Mouse (Mus musculus): ENCODE results near the gene Slc22a14. TPM values are rescaled to one million over a fixed set of nuclear protein-coding genes. Genes with fewer than 3 reads are reported as not detected.

Slc22a14 gene
- polyA plus RNA-seq, 1 experiment, result 379 TPM

DNA sequence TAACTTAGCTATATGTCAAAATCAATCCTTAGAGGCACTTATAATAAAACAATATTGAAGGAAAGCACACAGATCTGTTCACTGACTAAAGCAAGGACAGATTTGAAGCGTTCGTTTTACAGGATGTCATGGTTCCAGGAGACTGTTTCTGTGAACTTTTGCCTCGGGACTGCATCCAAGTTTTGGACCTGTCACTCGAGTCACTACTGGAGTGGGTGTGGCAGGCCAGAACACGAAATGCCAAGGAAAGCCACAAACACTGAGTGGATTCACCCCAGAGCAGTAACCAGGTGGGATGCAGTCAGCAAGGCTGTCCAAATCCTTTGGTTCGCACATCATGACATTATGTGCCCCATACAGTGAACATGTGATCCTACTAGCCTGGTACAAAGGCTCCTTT, 150.8 kb downstream of the Slc22a14 start:
- Histone ChIP-seq H3K27me3 (ENCODE audit: control insufficient read depth, insufficient read depth, low read length) (no peaks in the 10 kb centered on the region), H3K4me3 (ENCODE audit: control insufficient read depth, low read depth, low read length) (no peak overlapping the region)
- TF ChIP-seq CTCF (IDR thresholded peaks at IDR 0.05; ENCODE audit: control insufficient read depth, insufficient read depth, insufficient replicate concordance, low read depth, low read length) (no peak), POLR2A (IDR thresholded peaks at IDR 0.05; ENCODE audit: control insufficient read depth, low read depth, low read length) (no peak)

GRCm38 (mm10) chr9:119212996-119213395, 152.4 kb downstream of the Slc22a14 start:
- H3K36me3 ChIP-seq (ENCODE audit: control insufficient read depth, insufficient read depth, low read length), result no peaks in the 10 kb centered on the region
- no peaks in the 10 kb centered on the region for H3K27me3 ChIP-seq (ENCODE audit: control insufficient read depth, insufficient read depth, low read length)
- H3K27ac ChIP-seq (ENCODE audit: control insufficient read depth, insufficient read depth, low read depth, low read length), result no peak overlapping the region
- no peaks in the 10 kb centered on the region for H3K4me1 ChIP-seq (ENCODE audit: control insufficient read depth, insufficient read depth, low read length)
- H3K4me3 ChIP-seq (ENCODE audit: control insufficient read depth, low read depth, low read length), result no peak overlapping the region
- no peak for TF ChIP-seq POLR2A (IDR thresholded peaks at IDR 0.05; ENCODE audit: control insufficient read depth, low read depth, low read length)
- TF ChIP-seq CTCF (IDR thresholded peaks at IDR 0.05; ENCODE audit: control insufficient read depth, insufficient read depth, insufficient replicate concordance, low read depth, low read length), result no peak

More for the DNA sequence above, 150.8 kb downstream of the Slc22a14 start:
- no peak overlapping the region for H3K27ac ChIP-seq (ENCODE audit: control insufficient read depth, insufficient read depth, low read depth, low read length)
- no peaks in the 10 kb centered on the region for H3K4me1 ChIP-seq (ENCODE audit: control insufficient read depth, insufficient read depth, low read length)
- no peaks in the 10 kb centered on the region for H3K36me3 ChIP-seq (ENCODE audit: control insufficient read depth, insufficient read depth, low read length)

DNA sequence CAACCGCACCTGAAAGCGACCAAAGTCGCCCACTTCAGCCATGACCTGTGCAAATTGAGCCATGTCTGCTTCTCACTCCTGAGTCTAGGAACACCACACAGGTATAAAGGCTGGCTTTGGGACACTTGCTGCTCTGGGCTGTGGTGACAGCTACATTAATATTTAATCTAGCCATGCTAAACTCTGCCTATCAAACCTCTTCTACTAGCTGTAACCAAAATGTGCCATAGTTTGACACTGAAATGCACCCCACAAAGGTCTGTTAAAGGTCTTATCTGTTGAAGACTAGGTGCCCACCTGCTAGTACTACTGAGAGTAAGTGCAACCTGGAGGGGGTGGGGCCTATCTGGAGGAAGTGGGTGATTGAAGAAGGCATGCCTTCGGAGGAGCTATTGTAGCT, 156.4 kb downstream of the Slc22a14 start, which contains the start of gene Slc22a13:
TSS of gene Slc22a13 (minus strand) at position 101 of the 400 bp plus-strand sequence.
- no peaks in the 10 kb centered on the region for H3K27me3 ChIP-seq (ENCODE audit: control insufficient read depth, insufficient read depth, low read length)
- H3K27ac ChIP-seq (ENCODE audit: control insufficient read depth, insufficient read depth, low read depth, low read length), result no peak within 1 kb of the TSS
- no peaks in the 10 kb centered on the region for H3K4me1 ChIP-seq (ENCODE audit: control insufficient read depth, insufficient read depth, low read length)
- no peaks in the 10 kb centered on the region for H3K36me3 ChIP-seq (ENCODE audit: control insufficient read depth, insufficient read depth, low read length)
- no peak for TF ChIP-seq CTCF (IDR thresholded peaks at IDR 0.05; ENCODE audit: control insufficient read depth, insufficient read depth, insufficient replicate concordance, low read depth, low read length)
- TF ChIP-seq POLR2A (IDR thresholded peaks at IDR 0.05; ENCODE audit: control insufficient read depth, low read depth, low read length), result no peak
- H3K4me3 ChIP-seq (ENCODE audit: control insufficient read depth, low read depth, low read length), result no peak within 1 kb of the TSS

GRCm38 (mm10) chr9:119207113-119207512, 158.2 kb downstream of the Slc22a14 start:
- Histone ChIP-seq H3K4me3 (ENCODE audit: control insufficient read depth, low read depth, low read length) (no peak overlapping the region), H3K27ac (ENCODE audit: control insufficient read depth, insufficient read depth, low read depth, low read length) (no peak overlapping the region), H3K36me3 (ENCODE audit: control insufficient read depth, insufficient read depth, low read length) (no peaks in the 10 kb centered on the region), H3K4me1 (ENCODE audit: control insufficient read depth, insufficient read depth, low read length) (no peaks in the 10 kb centered on the region), H3K27me3 (ENCODE audit: control insufficient read depth, insufficient read depth, low read length) (no peaks in the 10 kb centered on the region)
- no peak for TF ChIP-seq CTCF (IDR thresholded peaks at IDR 0.05; ENCODE audit: control insufficient read depth, insufficient read depth, insufficient replicate concordance, low read depth, low read length)

GRCm38 (mm10) chr9:119206666-119207065, 158.7 kb downstream of the Slc22a14 start:
- Histone ChIP-seq H3K36me3 (ENCODE audit: control insufficient read depth, insufficient read depth, low read length) (no peaks in the 10 kb centered on the region), H3K4me3 (ENCODE audit: control insufficient read depth, low read depth, low read length) (no peak overlapping the region), H3K27ac (ENCODE audit: control insufficient read depth, insufficient read depth, low read depth, low read length) (no peak overlapping the region), H3K27me3 (ENCODE audit: control insufficient read depth, insufficient read depth, low read length) (no peaks in the 10 kb centered on the region), H3K4me1 (ENCODE audit: control insufficient read depth, insufficient read depth, low read length) (no peaks in the 10 kb centered on the region)
- TF ChIP-seq CTCF (IDR thresholded peaks at IDR 0.05; ENCODE audit: control insufficient read depth, insufficient read depth, insufficient replicate concordance, low read depth, low read length) (no peak), POLR2A (IDR thresholded peaks at IDR 0.05; ENCODE audit: control insufficient read depth, low read depth, low read length) (no peak)

- TF ChIP-seq POLR2A (IDR thresholded peaks at IDR 0.05; ENCODE audit: control insufficient read depth, low read depth, low read length), result no peak
- TF ChIP-seq CTCF (IDR thresholded peaks at IDR 0.05; ENCODE audit: control insufficient read depth, insufficient read depth, insufficient replicate concordance, low read depth, low read length), result no peak
- Histone ChIP-seq H3K36me3 (ENCODE audit: control insufficient read depth, insufficient read depth, low read length) (no peaks in the 10 kb centered on the region), H3K27ac (ENCODE audit: control insufficient read depth, insufficient read depth, low read depth, low read length) (no peak overlapping the region), H3K4me3 (ENCODE audit: control insufficient read depth, low read depth, low read length) (no peak overlapping the region), H3K27me3 (ENCODE audit: control insufficient read depth, insufficient read depth, low read length) (no peaks in the 10 kb centered on the region), H3K4me1 (ENCODE audit: control insufficient read depth, insufficient read depth, low read length) (no peaks in the 10 kb centered on the region)
Measured at GRCm38 (mm10) chr9:119205756-119206155, 159.6 kb downstream of the Slc22a14 start.

- H3K27me3 ChIP-seq (ENCODE audit: control insufficient read depth, insufficient read depth, low read length), result no peaks in the 10 kb centered on the region
- TF ChIP-seq POLR2A (IDR thresholded peaks at IDR 0.05; ENCODE audit: control insufficient read depth, low read depth, low read length) (no peak), CTCF (IDR thresholded peaks at IDR 0.05; ENCODE audit: control insufficient read depth, insufficient read depth, insufficient replicate concordance, low read depth, low read length) (no peak)
- no peak overlapping the region for H3K4me3 ChIP-seq (ENCODE audit: control insufficient read depth, low read depth, low read length)
- H3K27ac ChIP-seq (ENCODE audit: control insufficient read depth, insufficient read depth, low read depth, low read length), result no peak overlapping the region
- H3K4me1 ChIP-seq (ENCODE audit: control insufficient read depth, insufficient read depth, low read length), result no peaks in the 10 kb centered on the region
- H3K36me3 ChIP-seq (ENCODE audit: control insufficient read depth, insufficient read depth, low read length), result no peaks in the 10 kb centered on the region
Measured at GRCm38 (mm10) chr9:119203617-119204016, 161.7 kb downstream of the Slc22a14 start.

DNA sequence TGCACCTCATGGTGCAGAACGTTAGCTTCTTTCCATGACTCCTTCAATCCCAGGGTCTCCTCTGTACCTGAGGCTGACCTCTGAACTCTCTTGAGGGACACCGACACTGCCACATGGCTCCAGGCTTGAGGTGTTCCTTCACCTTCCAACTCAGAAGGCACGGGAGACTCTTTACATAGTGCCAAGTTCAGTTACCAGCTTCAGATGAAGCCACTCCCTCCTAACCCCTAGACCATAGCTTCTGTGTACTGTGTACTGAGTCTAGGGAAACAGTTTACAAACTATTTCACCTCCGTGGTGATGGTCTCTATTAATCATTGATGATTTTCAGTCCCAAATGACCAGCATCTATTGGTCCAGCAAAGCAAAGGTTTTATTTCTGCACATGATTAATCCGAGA, 163.7 kb downstream of the Slc22a14 start:
- H3K4me3 ChIP-seq (ENCODE audit: control insufficient read depth, low read depth, low read length), result no peak overlapping the region
- no peaks in the 10 kb centered on the region for H3K4me1 ChIP-seq (ENCODE audit: control insufficient read depth, insufficient read depth, low read length)
- H3K27me3 ChIP-seq (ENCODE audit: control insufficient read depth, insufficient read depth, low read length), result no peaks in the 10 kb centered on the region
- TF ChIP-seq CTCF (IDR thresholded peaks at IDR 0.05; ENCODE audit: control insufficient read depth, insufficient read depth, insufficient replicate concordance, low read depth, low read length) (no peak), POLR2A (IDR thresholded peaks at IDR 0.05; ENCODE audit: control insufficient read depth, low read depth, low read length) (no peak)
- no peak overlapping the region for H3K27ac ChIP-seq (ENCODE audit: control insufficient read depth, insufficient read depth, low read depth, low read length)
- no peaks in the 10 kb centered on the region for H3K36me3 ChIP-seq (ENCODE audit: control insufficient read depth, insufficient read depth, low read length)
